ENCODE assay signal across 12 mouse cellular contexts in genomic region chr1:154475706-154476105, GRCm38 (mm10).
"Had no signal": no experiment of that assay in that cellular context is flagged by ENCODE, and none has a peak within 500 bp of the region (broad histone marks: within the 10 kb centered on the region; RNA-seq: fewer than 3 reads in every experiment).

No protein-coding gene starts in this region.

- ATAC-seq: inflammation-experienced regulatory T-cells, adult 6 months; intestine, embryonic 16.5 days; liver, postnatal 0 days; lung, postnatal 0 days had no signal

- DNase-seq: kidney, adult 18-20 months; kidney, adult 9 months; kidney, postnatal 14 days; kidney, postnatal 4 days; left cerebral cortex, postnatal 4 days; liver, postnatal 0 days; lung, embryonic 14.5 days; midbrain, embryonic 14.5 days; thymus, postnatal 25 days had no signal
